Mouse (Mus musculus) retina, embryonic 14.5 days (tissue): ENCODE measurements at regions not wholly inside any gene's neighbourhood (a gene's known extent, or its start where the extent isn't known, plus 50 kb on each side); places are given as distances from the start of the nearest gene placed in this dataset.

Source experiments
- DNase-seq: peaks from one replicate; pipeline ENCODE4 v3.0.0-alpha.2; 2015; ENCODE audit warnings: low spot score

DNA sequence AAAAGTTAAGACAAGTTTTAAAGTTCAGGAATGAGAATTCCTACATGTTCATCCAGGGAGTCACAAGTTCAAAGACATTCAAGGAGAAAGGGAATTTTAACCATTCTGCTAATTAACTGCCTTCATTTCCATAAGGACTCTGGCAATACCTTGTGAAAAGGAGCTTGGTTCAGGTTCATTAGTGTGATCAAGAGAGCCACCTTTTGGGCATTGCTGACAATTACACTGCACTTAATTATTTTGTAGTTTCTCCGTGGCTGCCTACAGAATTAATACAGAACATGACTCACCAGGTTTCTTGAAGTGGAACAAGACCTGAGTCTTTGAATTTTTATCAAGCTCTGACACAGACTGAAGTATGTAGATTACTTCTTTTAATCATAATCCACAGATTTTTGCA, 52.4 kb upstream of the Ankef1 start:
- peak; percentile 45 for DNase-seq
